Mouse (Mus musculus): ENCODE results near the gene Zfp692. TPM values are rescaled to one million over a fixed set of nuclear protein-coding genes. Genes with fewer than 3 reads are reported as not detected.

Gene Zfp692
- polyA plus RNA-seq (2015; fragmentation: Nextera tagmentation; extraction: Ambion mirVana) = 26.0 and 28.8 TPM in 2 replicates

DNA sequence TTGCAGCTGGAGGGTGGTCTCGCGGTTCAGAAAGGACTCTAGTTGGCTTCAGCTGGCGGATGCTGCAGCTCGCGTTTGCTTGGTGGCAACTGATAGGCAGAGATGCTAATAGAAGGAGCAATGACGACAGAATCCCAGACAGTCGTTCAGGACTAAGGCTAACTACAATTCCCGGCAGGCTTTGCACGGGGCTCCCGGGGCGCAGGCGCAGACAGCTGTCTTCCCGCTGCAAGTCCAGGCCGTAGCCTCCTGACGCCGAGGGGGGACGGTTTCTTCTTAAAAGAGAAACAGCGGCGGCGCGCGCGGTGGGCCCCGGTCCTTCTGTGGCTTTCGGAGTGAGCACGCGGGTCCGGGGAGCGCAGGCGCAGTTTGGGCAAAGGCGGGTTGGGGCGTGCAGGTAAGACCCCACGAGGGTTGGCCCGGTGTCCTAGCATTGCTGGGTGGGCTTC, at the start of gene Zfp692:
Zfp692 (plus strand) TSS at position 210 of the 449 bp plus-strand sequence.
- under 1% methylated on average over 34 of the region's 34 CpGs for whole genome bisulfite sequencing
- ATAC-seq = peak; percentile 84
- Histone ChIP-seq H3K4me2 (replicated peaks) (peak within 1 kb of the TSS; percentile 81), H3K9me3 (no peaks in the 10 kb centered on the region), H3K27me3 (peaks cover 3% of the 10 kb centered on the region), H3K9ac (replicated peaks) (peak within 1 kb of the TSS; percentile 69), H3K4me3 (replicated peaks) (peak within 1 kb of the TSS; percentile 49), H3K4me1 (replicated peaks) (peaks cover 24% of the 10 kb centered on the region), H3K27ac (peak within 1 kb of the TSS; percentile 67), H3K36me3 (peaks cover 12% of the 10 kb centered on the region; the same call in 1 of the 2 replicates)

DNA sequence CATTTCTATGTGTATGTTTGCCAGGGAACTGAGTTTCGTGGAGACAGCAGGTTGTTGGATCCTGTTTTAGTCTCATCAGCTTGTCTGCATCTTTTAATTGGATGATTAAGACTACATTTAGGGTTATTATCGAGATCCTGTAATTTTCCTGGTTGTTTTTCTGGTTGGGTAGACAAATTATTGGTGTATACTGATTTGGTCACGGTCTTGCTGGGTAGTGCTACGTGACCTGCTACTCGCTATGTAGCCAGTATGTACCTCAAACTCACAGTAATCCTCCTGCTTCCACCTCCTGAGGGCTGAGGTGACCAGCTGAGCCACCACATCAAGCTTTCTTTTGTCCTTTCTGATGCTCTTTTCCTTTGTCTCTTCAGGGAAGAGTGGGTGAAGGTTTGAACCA, 49.1 kb upstream of the Zfp692 start:
- no peak overlapping the region for H3K4me3 ChIP-seq (replicated peaks)
- no peak for ATAC-seq
- WGBS = 88% methylated on average over 5 of the region's 5 CpGs
- H3K27ac ChIP-seq = no peak overlapping the region
- H3K27me3 ChIP-seq = no peaks in the 10 kb centered on the region
- H3K36me3 ChIP-seq = no peaks in the 10 kb centered on the region
- no peaks in the 10 kb centered on the region for H3K9me3 ChIP-seq
- no peaks in the 10 kb centered on the region for H3K4me1 ChIP-seq (replicated peaks)
- no peak overlapping the region for H3K4me2 ChIP-seq (replicated peaks)
- H3K9ac ChIP-seq (replicated peaks) = no peak overlapping the region

DNA sequence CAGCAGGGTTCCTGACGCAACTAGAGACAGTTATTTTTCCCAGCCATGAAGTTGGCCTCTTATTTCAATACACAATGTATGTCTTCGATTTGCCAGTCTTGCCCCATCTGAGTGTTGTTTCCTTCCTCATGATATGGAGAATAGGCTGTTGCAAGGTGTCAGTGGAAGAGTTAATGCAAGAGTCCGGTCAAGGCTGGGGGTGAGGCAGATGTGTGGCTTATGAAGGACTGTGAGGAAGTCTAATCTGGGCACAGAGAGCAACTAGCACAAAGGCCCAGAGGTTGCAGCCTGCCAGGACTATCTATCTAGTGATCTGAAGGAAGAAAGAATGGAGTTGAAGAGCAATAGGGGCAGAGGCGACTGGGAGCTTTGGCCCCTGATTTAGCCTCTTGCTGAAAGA, 46.7 kb upstream of the Zfp692 start:
- 93% methylated on average over 4 of the region's 4 CpGs for WGBS
- no peaks in the 10 kb centered on the region for H3K9me3 ChIP-seq
- H3K27ac ChIP-seq = no peak overlapping the region
- no peak overlapping the region for H3K4me2 ChIP-seq (replicated peaks)
- no peaks in the 10 kb centered on the region for H3K36me3 ChIP-seq
- no peak overlapping the region for H3K4me3 ChIP-seq (replicated peaks)
- no peaks in the 10 kb centered on the region for H3K4me1 ChIP-seq (replicated peaks)
- no peak for ATAC-seq
- no peaks in the 10 kb centered on the region for H3K27me3 ChIP-seq
- no peak overlapping the region for H3K9ac ChIP-seq (replicated peaks)

DNA sequence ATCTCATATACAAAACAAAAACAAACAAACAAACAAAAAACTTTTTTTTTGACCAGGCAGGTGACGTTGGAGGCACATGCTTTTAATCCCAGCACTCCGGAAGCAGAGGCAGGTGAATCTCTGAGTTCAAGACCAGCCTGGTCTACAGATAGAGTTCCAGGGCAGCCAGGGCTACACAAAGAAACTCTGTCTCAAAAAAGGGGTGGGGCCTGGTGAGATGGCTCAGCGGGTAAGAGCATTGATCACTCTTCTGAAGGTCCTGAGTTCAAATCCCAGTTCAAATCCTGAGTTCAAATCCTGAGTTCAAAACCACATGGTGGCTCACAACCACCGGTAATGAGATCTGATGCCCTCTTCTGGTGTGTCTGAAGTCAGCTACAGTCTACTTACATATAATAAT, 45.0 kb upstream of the Zfp692 start:
- H3K27me3 ChIP-seq = no peaks in the 10 kb centered on the region
- H3K9ac ChIP-seq (replicated peaks) = no peak overlapping the region
- ATAC-seq = no peak
- H3K4me3 ChIP-seq (replicated peaks) = no peak overlapping the region
- no peak overlapping the region for H3K4me2 ChIP-seq (replicated peaks)
- WGBS = 89% methylated on average over 4 of the region's 4 CpGs
- no peaks in the 10 kb centered on the region for H3K9me3 ChIP-seq
- H3K4me1 ChIP-seq (replicated peaks) = no peaks in the 10 kb centered on the region
- H3K36me3 ChIP-seq = no peaks in the 10 kb centered on the region
- H3K27ac ChIP-seq = no peak overlapping the region

DNA sequence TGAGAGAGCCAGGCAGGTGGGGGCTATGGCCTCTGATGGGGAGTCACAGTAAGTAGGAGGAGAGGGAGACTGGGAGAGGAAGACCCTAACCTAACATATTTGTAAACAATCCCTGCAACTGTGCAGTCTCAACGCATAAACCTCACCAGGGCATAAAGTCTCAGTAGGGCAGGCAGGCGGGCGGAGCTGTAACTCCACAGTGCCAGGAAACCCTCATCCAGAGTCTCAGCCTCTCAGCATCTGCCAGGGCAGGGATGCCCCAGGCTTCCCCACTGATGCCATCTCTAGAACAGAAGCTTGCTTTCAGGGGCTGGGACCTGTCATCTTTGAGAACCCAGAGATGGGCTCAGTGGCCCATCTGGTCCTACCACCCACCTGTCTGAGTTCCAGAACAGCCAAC, 44.5 kb upstream of the Zfp692 start:
- no peak overlapping the region for H3K9ac ChIP-seq (replicated peaks)
- no peaks in the 10 kb centered on the region for H3K36me3 ChIP-seq
- no peaks in the 10 kb centered on the region for H3K9me3 ChIP-seq
- no peak for ATAC-seq
- no peak overlapping the region for H3K4me3 ChIP-seq (replicated peaks)
- H3K27ac ChIP-seq = no peak overlapping the region
- no peaks in the 10 kb centered on the region for H3K27me3 ChIP-seq
- no peak overlapping the region for H3K4me2 ChIP-seq (replicated peaks)
- 88% methylated on average over 3 of the region's 3 CpGs for WGBS
- H3K4me1 ChIP-seq (replicated peaks) = no peaks in the 10 kb centered on the region

DNA sequence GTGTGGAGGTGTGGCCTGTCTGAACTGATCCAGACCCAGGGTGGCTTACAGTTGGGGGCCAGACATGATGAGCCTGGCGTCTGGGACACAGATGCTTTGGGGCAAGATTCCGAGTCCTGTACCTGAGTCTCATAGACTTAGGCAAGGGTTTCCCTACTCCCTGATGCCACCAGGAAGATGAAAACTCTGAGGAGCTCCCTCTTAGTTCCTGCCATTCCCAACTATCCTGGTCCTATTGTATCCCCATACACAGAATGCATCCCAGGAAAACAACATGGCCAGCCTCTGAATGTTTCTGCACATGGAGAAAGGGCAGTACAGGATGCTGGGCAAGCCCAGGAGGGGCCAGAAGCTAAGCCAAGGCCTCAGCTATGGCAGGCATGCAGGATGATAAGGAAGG, 43.4 kb upstream of the Zfp692 start:
- no peak overlapping the region for H3K4me2 ChIP-seq (replicated peaks)
- no peaks in the 10 kb centered on the region for H3K27me3 ChIP-seq
- WGBS = 88% methylated on average over 2 of the region's 2 CpGs
- H3K9ac ChIP-seq (replicated peaks) = no peak overlapping the region
- H3K36me3 ChIP-seq = no peaks in the 10 kb centered on the region
- no peaks in the 10 kb centered on the region for H3K4me1 ChIP-seq (replicated peaks)
- no peak overlapping the region for H3K4me3 ChIP-seq (replicated peaks)
- no peaks in the 10 kb centered on the region for H3K9me3 ChIP-seq
- H3K27ac ChIP-seq = no peak overlapping the region
- no peak for ATAC-seq

DNA sequence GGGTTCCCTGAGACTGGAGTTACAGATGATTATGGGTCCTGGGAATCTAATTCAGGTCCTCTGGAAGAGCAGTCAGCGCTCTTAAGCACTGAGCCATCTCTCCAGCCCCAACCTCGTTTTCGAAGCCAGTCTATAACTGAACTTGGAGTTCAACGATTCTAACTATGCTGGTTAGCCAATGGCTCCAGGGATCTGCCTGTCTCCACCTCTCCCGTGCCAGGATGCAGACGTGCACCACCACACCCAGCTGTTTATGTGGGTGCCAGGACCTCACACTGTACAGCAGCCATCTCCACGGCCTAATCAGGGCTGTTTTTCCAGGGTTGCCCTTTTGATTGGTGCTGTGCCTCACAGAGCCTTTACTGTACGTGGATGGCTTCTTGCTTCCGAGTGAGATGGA, 42.3 kb upstream of the Zfp692 start:
- Histone ChIP-seq H3K4me3 (replicated peaks) (no peak overlapping the region), H3K27ac (no peak overlapping the region), H3K4me2 (replicated peaks) (no peak overlapping the region), H3K9me3 (no peaks in the 10 kb centered on the region), H3K9ac (replicated peaks) (no peak overlapping the region), H3K36me3 (no peaks in the 10 kb centered on the region), H3K27me3 (no peaks in the 10 kb centered on the region), H3K4me1 (replicated peaks) (no peaks in the 10 kb centered on the region)
- WGBS = 85% methylated on average over 9 of the region's 9 CpGs
- ATAC-seq = no peak

DNA sequence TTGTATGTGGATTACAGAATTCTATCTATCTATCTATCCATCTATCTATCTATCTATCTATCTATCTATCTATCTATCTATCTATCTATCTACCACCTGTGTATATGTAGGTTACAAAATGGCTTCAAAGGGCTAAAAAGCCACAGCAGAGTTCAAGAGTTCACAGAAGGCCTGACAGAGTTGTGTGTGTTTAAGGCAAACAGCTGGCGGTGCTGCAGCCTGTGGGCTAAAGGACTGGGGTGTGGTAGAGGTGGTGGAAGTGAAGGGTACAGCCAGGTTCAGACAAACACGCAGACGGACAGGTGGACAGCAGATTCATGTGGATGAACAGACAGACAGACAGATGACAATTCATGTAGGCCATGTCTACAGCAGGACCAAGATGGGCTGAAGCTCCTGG, 38.6 kb upstream of the Zfp692 start:
- Histone ChIP-seq H3K9me3 (no peaks in the 10 kb centered on the region), H3K27me3 (no peaks in the 10 kb centered on the region), H3K4me1 (replicated peaks) (no peaks in the 10 kb centered on the region), H3K27ac (no peak overlapping the region), H3K36me3 (no peaks in the 10 kb centered on the region), H3K9ac (replicated peaks) (no peak overlapping the region), H3K4me3 (replicated peaks) (no peak overlapping the region), H3K4me2 (replicated peaks) (no peak overlapping the region)
- WGBS = 93% methylated on average over 3 of the region's 3 CpGs
- no peak for ATAC-seq

DNA sequence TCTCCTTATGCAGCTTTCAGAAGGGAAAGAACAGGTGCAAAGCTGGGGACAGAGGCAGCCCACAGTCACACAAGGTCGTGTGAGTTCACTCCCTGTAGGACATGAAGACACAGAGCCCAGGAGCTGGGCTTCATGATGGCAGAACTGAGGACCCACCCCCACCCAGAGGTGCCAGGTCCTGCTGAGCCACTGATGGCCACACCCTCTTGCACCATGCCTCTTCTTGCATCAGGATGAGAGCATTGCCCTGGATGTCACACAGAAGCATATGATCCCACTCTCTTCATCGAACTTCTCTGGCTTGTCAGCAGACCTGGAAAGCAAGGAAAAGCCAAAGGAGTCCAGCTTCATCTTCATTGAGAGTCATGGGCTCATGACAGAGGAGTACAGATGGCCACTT, 32.3 kb upstream of the Zfp692 start, which contains the start of gene 4930438A08Rik:
4930438A08Rik (plus strand) TSS at position 228 of the 400 bp plus-strand sequence.
- H3K27me3 ChIP-seq = no peaks in the 10 kb centered on the region
- no peaks in the 10 kb centered on the region for H3K36me3 ChIP-seq
- no peaks in the 10 kb centered on the region for H3K4me1 ChIP-seq (replicated peaks)
- no peak within 1 kb of the TSS for H3K4me3 ChIP-seq (replicated peaks)
- WGBS = 57% methylated on average over 2 of the region's 2 CpGs
- no peak within 1 kb of the TSS for H3K9ac ChIP-seq (replicated peaks)
- H3K9me3 ChIP-seq = no peaks in the 10 kb centered on the region
- ATAC-seq = no peak
- H3K4me2 ChIP-seq (replicated peaks) = no peak within 1 kb of the TSS
- no peak within 1 kb of the TSS for H3K27ac ChIP-seq

DNA sequence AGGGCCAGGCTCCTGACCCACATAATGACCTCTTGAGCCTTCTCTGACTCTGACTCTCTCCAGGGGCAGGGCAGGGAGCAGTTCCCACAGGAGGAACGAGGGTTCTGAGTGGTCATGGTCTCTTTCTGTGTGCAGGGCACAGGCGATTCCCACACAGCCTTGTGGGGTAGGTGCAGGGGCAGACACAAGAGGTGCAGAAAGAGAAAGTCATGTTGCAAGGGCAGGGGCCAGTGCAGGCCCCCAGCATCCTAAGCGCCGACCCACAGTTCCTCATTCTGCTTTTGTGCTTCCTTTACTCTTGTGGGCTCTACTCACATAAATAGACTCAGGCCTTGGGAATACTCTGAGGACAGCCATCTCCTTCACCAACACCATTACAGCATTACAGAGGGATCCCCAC, 31.1 kb upstream of the Zfp692 start:
- no peaks in the 10 kb centered on the region for H3K36me3 ChIP-seq
- H3K27ac ChIP-seq = no peak overlapping the region
- no peaks in the 10 kb centered on the region for H3K9me3 ChIP-seq
- WGBS = 74% methylated on average over 4 of the region's 4 CpGs
- no peak overlapping the region for H3K4me3 ChIP-seq (replicated peaks)
- no peaks in the 10 kb centered on the region for H3K4me1 ChIP-seq (replicated peaks)
- H3K9ac ChIP-seq (replicated peaks) = no peak overlapping the region
- ATAC-seq = no peak
- H3K4me2 ChIP-seq (replicated peaks) = no peak overlapping the region
- H3K27me3 ChIP-seq = no peaks in the 10 kb centered on the region

DNA sequence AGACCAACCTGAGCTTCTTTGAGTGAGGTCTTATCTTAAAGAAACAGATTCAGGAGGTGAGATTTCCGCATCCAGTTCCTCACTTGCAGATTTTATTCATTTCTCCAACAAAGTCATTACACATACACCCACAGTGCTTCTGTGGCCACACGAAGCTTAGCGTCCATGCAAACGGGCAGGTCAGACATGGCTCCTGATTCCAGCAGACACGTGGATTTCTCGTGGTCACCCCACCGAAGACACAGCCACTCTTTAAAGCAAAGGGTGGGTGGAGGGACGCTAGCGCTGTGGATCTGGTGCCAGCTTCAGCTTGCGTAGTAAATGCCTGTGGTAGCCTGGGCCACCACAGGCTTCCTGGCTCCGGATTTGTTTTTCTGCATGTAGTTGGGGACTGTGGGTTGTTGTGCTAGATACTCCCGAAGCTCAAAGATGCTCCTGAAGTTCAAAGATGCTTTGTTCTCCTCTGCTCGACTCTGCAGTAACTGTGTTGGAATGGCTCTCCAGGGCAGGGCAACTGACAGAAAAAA, 24.8 kb upstream of the Zfp692 start:
- no peak overlapping the region for H3K27ac ChIP-seq

DNA sequence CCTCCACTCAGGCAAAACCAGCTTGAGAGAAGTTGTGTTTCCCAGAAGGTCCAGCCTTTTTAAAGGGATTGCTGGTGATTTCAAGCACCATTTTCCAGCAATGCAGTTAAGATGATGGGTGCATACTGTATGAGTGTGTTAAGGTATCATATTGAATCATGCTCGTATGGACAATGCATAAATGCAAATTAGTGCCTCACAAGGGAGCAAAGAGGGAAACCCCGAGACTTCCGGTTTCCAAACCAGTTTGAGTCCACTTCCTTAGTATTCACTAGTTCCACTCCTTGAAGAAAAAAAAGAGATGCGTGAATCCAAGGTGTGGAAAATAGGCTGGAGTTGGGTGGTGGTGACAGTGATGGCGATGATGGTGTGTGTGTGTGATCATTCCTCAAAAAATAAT, 24.4 kb upstream of the Zfp692 start:
- Histone ChIP-seq H3K4me1 (replicated peaks) (no peaks in the 10 kb centered on the region), H3K27me3 (0 out of 2 replicates have a peak, but pooled peaks cover 3% of the 10 kb centered on the region), H3K9me3 (no peaks in the 10 kb centered on the region), H3K36me3 (no peaks in the 10 kb centered on the region), H3K9ac (replicated peaks) (no peak overlapping the region), H3K4me2 (replicated peaks) (no peak overlapping the region), H3K27ac (no peak overlapping the region), H3K4me3 (replicated peaks) (no peak overlapping the region)
- 89% methylated on average over 5 of the region's 5 CpGs for WGBS
- no peak for ATAC-seq

More for the DNA sequence above, 24.8 kb upstream of the Zfp692 start:
- no peak for ATAC-seq
- H3K9me3 ChIP-seq = no peaks in the 10 kb centered on the region
- H3K4me3 ChIP-seq (replicated peaks) = no peak overlapping the region
- 86% methylated on average over 13 of the region's 13 CpGs for WGBS
- H3K36me3 ChIP-seq = no peaks in the 10 kb centered on the region
- 0 out of 2 replicates have a peak, but pooled peaks cover 3% of the 10 kb centered on the region for H3K27me3 ChIP-seq
- no peaks in the 10 kb centered on the region for H3K4me1 ChIP-seq (replicated peaks)
- H3K9ac ChIP-seq (replicated peaks) = no peak overlapping the region
- H3K4me2 ChIP-seq (replicated peaks) = no peak overlapping the region

Measured in midbrain, embryonic 13.5 days (tissue).